Mouse (Mus musculus) kidney, adult 2 months (tissue): ENCODE data around the gene Mpp1. TPM values are rescaled to one million over a fixed set of nuclear protein-coding genes. Genes with fewer than 3 reads are reported as not detected.
"Not testable (repeated sequence)": the region's sequence is repeated elsewhere in the genome, so short reads cannot be mapped to it uniquely, and the experiment has no call there.

Experiments
- DNase-seq: peaks from one replicate; pipeline ENCODE4 v3.0.0; 2021
- H3K27ac ChIP-seq: fragments of 200-500 bp; 2 replicates; pipeline ENCODE4 v1.5.1; 2012; ENCODE audit warnings: low read depth, low read length, control low read depth, inconsistent platforms; ENCODE audit not compliant: insufficient read depth
- H3K27me3 ChIP-seq: fragments of 200-500 bp; replicated peaks from 2 replicates; pipeline ENCODE4 v1.6.1; 2012; ENCODE audit warnings: mild to moderate bottlenecking, moderate library complexity, low read length, inconsistent platforms; ENCODE audit not compliant: control insufficient read depth, insufficient read depth
- H3K36me3 ChIP-seq: fragments of 200-500 bp; 2 replicates; pipeline ENCODE4 v1.6.1; 2012; ENCODE audit warnings: mild to moderate bottlenecking, moderate library complexity, low read length, inconsistent platforms; ENCODE audit not compliant: control insufficient read depth, insufficient read depth
- H3K4me1 ChIP-seq: fragments of 200-500 bp; 2 replicates; pipeline ENCODE4 v1.6.1; 2011; ENCODE audit warnings: low read length; ENCODE audit not compliant: control insufficient read depth, insufficient read depth
- H3K4me3 ChIP-seq: fragments of 200-500 bp; 2 replicates; pipeline ENCODE4 v1.5.1; 2011; ENCODE audit warnings: mild to moderate bottlenecking, low read depth, low read length, control low read depth; ENCODE audit not compliant: insufficient read depth
- CTCF ChIP-seq: fragments of 200-500 bp; conservative IDR thresholded peaks from 2 replicates; pipeline ENCODE4 v1.5.1; 2011; ENCODE audit warnings: low read depth, mild to moderate bottlenecking, control low read depth, low read length, moderate library complexity, mixed read lengths; ENCODE audit not compliant: insufficient read depth, insufficient read length
- POLR2A ChIP-seq: fragments of 200-500 bp; IDR thresholded peaks from one replicate; pipeline ENCODE4 v1.6.1; 2011; ENCODE audit warnings: low read depth, low read length, control low read depth
- WGBS: fragments of 180-500 bp; shearing (Covaris S2); methylation state at CpG from one replicate; pipeline ENCODE4 v1.1.7; 2018; 5-methylcytosine and 5-hydroxymethylcytosine counted together
- polyA plus RNA-seq: library from polyadenylated mRNA; depleted of rRNA; stranded (reverse); fragments of >200 nt; gene quantifications from 2 replicates; pipeline ENCODE4 v1.2.3, GENCODE M21; 2012; rRNA removed

Mpp1 gene
- 143 and 144 TPM in 2 replicates for polyA plus RNA-seq

GRCm38 (mm10) chrX:75130467-75131160 is at the start of gene Mpp1:
Gene Mpp1, minus strand, starts transcription at chrX:75131016.
- H3K36me3 ChIP-seq, result no peaks in the 10 kb centered on the region
- TF ChIP-seq POLR2A (peak; percentile 90), CTCF (no peak)
- H3K4me3 ChIP-seq, result peak within 1 kb of the TSS; percentile 85
- no peaks in the 10 kb centered on the region; the same call in 1 of the 2 replicates for H3K4me1 ChIP-seq
- no peaks in the 10 kb centered on the region for H3K27me3 ChIP-seq
- peak within 1 kb of the TSS; percentile 66 for H3K27ac ChIP-seq
- 0% methylated on average over 36 of the region's 36 CpGs for WGBS
- peak; percentile 90 for DNase-seq

- no peak within 1 kb of the TSS for H3K4me3 ChIP-seq
- 87% methylated on average over 1 of the region's 1 CpGs for WGBS
- no peak within 1 kb of the TSS for H3K27ac ChIP-seq
- TF ChIP-seq POLR2A, result no peak
- no peaks in the 10 kb centered on the region for H3K4me1 ChIP-seq
- no peaks in the 10 kb centered on the region for H3K27me3 ChIP-seq
- H3K36me3 ChIP-seq, result no peaks in the 10 kb centered on the region
- no peak for DNase-seq
Measured at GRCm38 (mm10) chrX:75163670-75164069, 32.9 kb upstream of the Mpp1 start, which contains the start of gene Smim9. Gene Smim9, minus strand, starts transcription at chrX:75163770.

- peak; percentile 68 for DNase-seq
- no peaks in the 10 kb centered on the region for H3K27me3 ChIP-seq
- peak overlapping the region; percentile 31; the same call in 1 of the 2 replicates for H3K4me3 ChIP-seq
- no peaks in the 10 kb centered on the region for H3K36me3 ChIP-seq
- no peaks in the 10 kb centered on the region for H3K4me1 ChIP-seq
- 3% methylated on average over 40 of the region's 49 CpGs for WGBS
- H3K27ac ChIP-seq, result no peak overlapping the region
- no peak for TF ChIP-seq POLR2A
- TF ChIP-seq CTCF, result no peak
Measured at GRCm38 (mm10) chrX:75155576-75156243, 24.9 kb upstream of the Mpp1 start.

GRCm38 (mm10) chrX:75152249-75152648 is 21.4 kb upstream of the Mpp1 start:
- TF ChIP-seq CTCF (no peak), POLR2A (no peak)
- no peak overlapping the region for H3K4me3 ChIP-seq
- no peaks in the 10 kb centered on the region for H3K4me1 ChIP-seq
- H3K27ac ChIP-seq, result no peak overlapping the region
- WGBS, result 85% methylated on average over 1 of the region's 1 CpGs
- H3K36me3 ChIP-seq, result no peaks in the 10 kb centered on the region
- DNase-seq, result no peak
- no peaks in the 10 kb centered on the region for H3K27me3 ChIP-seq

GRCm38 (mm10) chrX:75150304-75150703 is 19.5 kb upstream of the Mpp1 start:
- Histone ChIP-seq H3K36me3 (no peaks in the 10 kb centered on the region), H3K27me3 (no peaks in the 10 kb centered on the region), H3K27ac (no peak overlapping the region), H3K4me1 (no peaks in the 10 kb centered on the region), H3K4me3 (no peak overlapping the region)
- TF ChIP-seq POLR2A, result no peak
- TF ChIP-seq CTCF, result no peak
- WGBS, result 93% methylated on average over 2 of the region's 2 CpGs
- DNase-seq, result no peak

GRCm38 (mm10) chrX:75148414-75148813 is 17.6 kb upstream of the Mpp1 start:
- no peak for DNase-seq
- no peak for TF ChIP-seq CTCF
- no peak for TF ChIP-seq POLR2A
- H3K4me1 ChIP-seq, result no peaks in the 10 kb centered on the region
- H3K4me3 ChIP-seq, result no peak overlapping the region
- no peaks in the 10 kb centered on the region for H3K36me3 ChIP-seq
- 90% methylated on average over 4 of the region's 4 CpGs for WGBS
- no peaks in the 10 kb centered on the region for H3K27me3 ChIP-seq
- no peak overlapping the region for H3K27ac ChIP-seq

GRCm38 (mm10) chrX:75143124-75143555 is 12.3 kb upstream of the Mpp1 start:
- not testable (repeated sequence) for H3K27me3 ChIP-seq, H3K36me3 ChIP-seq, H3K4me1 ChIP-seq, H3K4me3 ChIP-seq, H3K27ac ChIP-seq
- DNase-seq, result peak; percentile 24
- WGBS, result 14% methylated on average over 21 of the region's 42 CpGs
